Mouse (Mus musculus) ES-Bruce4 (cell line): Measurements from ENCODE around the gene Trim52.

Source experiments
- CTCF ChIP-seq: IDR thresholded peaks from one replicate; pipeline ENCODE4 v1.8.1; 2011; ENCODE audit warnings: low read depth, low read length
- POLR2A ChIP-seq: IDR thresholded peaks from one replicate; pipeline ENCODE4 v1.8.1; 2011; ENCODE audit warnings: low read length; ENCODE audit not compliant: insufficient read depth

DNA sequence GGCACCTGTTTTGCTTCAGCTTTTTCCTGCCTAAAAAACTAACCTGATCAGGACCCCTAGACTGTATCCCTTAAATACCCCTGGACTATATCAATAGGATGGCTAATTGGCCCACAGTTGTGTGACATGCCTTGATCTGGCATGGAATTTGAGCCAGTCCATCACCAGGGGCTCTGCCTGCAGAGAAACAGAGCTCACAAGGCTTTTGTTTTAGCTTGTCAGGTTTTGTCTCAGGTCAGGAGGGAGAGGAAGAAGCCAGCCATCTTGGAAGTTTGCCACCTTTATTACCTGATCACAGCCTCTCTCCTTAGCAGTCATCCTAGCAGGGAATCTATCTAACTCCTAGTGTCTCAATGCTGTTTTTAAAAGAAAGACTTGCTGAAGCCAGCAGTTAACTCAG lies 74.6 kb downstream of the Trim52 start:
- TF ChIP-seq CTCF: no peak
- no peak for TF ChIP-seq POLR2A
